Mouse (Mus musculus) liver, postnatal 0 days (tissue): ENCODE measurements around the gene Ttll6. TPM values are rescaled to one million over a fixed set of nuclear protein-coding genes. Genes with fewer than 3 reads are reported as not detected.

Experiments
- ATAC-seq: fragments of 200-750 bp; cut with Nextera tagmentation; 2 replicates; pipeline ENCODE4 v1.8.0; 2017; ENCODE audit warnings: mild to moderate bottlenecking, moderate library complexity
- DNase-seq: peaks from one replicate; pipeline ENCODE4 v3.0.0-alpha.2; 2016
- H3K27ac ChIP-seq: fragments of 300-500 bp; sonication (generic); 2 replicates; pipeline ENCODE4 v1.5.1; 2014; ENCODE audit warnings: antibody characterized with exemption, moderate library complexity, mild to moderate bottlenecking, low read depth
- H3K27me3 ChIP-seq: fragments of 300-500 bp; sonication (generic); 2 replicates; pipeline ENCODE4 v1.6.1; 2014; ENCODE audit warnings: low read length, control low read depth, mixed read lengths; ENCODE audit not compliant: insufficient read depth
- H3K36me3 ChIP-seq: fragments of 300-500 bp; sonication (generic); replicated peaks from 2 replicates; pipeline ENCODE4 v1.6.1; 2014; ENCODE audit warnings: mild to moderate bottlenecking, control low read depth, low read length, moderate library complexity, mixed read lengths; ENCODE audit not compliant: insufficient read depth
- H3K4me1 ChIP-seq: fragments of 300-500 bp; sonication (generic); 2 replicates; pipeline ENCODE4 v1.6.1; 2014; ENCODE audit warnings: antibody characterized with exemption, mild to moderate bottlenecking, control low read depth; ENCODE audit not compliant: insufficient read depth
- H3K4me2 ChIP-seq: fragments of 300-500 bp; sonication (generic); 2 replicates; pipeline ENCODE4 v1.6.1; 2014; ENCODE audit warnings: low read depth, mild to moderate bottlenecking, low read length, moderate library complexity, mixed read lengths
- H3K4me3 ChIP-seq: fragments of 300-500 bp; sonication (generic); 2 replicates; pipeline ENCODE4 v1.5.1; 2014; ENCODE audit warnings: low read depth, low read length
- H3K9ac ChIP-seq: fragments of 300-500 bp; sonication (generic); replicated peaks from 2 replicates; pipeline ENCODE4 v1.6.1; 2014; ENCODE audit warnings: mild to moderate bottlenecking, moderate library complexity
- H3K9me3 ChIP-seq: fragments of 300-500 bp; sonication (generic); 2 replicates; pipeline ENCODE4 v1.6.1; 2016; ENCODE audit warnings: mild to moderate bottlenecking, control low read depth, low read length, mixed read lengths
- CTCF ChIP-seq: sonication (generic); IDR thresholded peaks from 2 replicates; pipeline ENCODE4 v1.5.1; 2016; ENCODE audit warnings: antibody characterized with exemption, low read depth
- EP300 ChIP-seq: IDR thresholded peaks from 2 replicates; pipeline ENCODE4 v1.6.1; 2016; ENCODE audit warnings: antibody characterized with exemption, low read depth, mild to moderate bottlenecking
- WGBS: fragments of 180-500 bp; shearing (Covaris S2); extraction: QIAGEN DNeasy Blood & Tissue Kit; methylation state at CpG from one replicate; pipeline ENCODE4 v1.1.7; 2014; ENCODE audit not compliant: insufficient replicate concordance; 5-methylcytosine and 5-hydroxymethylcytosine counted together
- polyA plus RNA-seq: library from polyadenylated mRNA; unstranded; fragments of >200 nt; fragmentation: Nextera tagmentation; extraction: Ambion mirVana; gene quantifications from 2 replicates; pipeline ENCODE4 v1.2.1, GENCODE M21; 2015

Ttll6 gene
- polyA plus RNA-seq, 1 experiment from 2014 or later, result not detected

- Histone ChIP-seq H3K9ac (no peak overlapping the region), H3K27me3 (peaks cover 99% of the 10 kb centered on the region), H3K4me2 (no peak overlapping the region), H3K27ac (no peak overlapping the region), H3K36me3 (no peaks in the 10 kb centered on the region), H3K4me1 (no peaks in the 10 kb centered on the region), H3K9me3 (no peaks in the 10 kb centered on the region), H3K4me3 (no peak overlapping the region)
- no peak for ATAC-seq
- under 1% methylated on average over 12 of the region's 12 CpGs for WGBS
- peak; percentile 52 for DNase-seq
- no peak for TF ChIP-seq EP300
- peak; percentile 38 for TF ChIP-seq CTCF
Measured at GRCm38 (mm10) chr11:96198642-96199041, 65.1 kb downstream of the Ttll6 start.

GRCm38 (mm10) chr11:96199181-96200086 lies 65.8 kb downstream of the Ttll6 start:
- H3K27ac ChIP-seq, result no peak overlapping the region
- H3K36me3 ChIP-seq, result no peaks in the 10 kb centered on the region
- 3% methylated on average over 22 of the region's 22 CpGs for WGBS
- H3K27me3 ChIP-seq, result peaks cover 99% of the 10 kb centered on the region
- no peaks in the 10 kb centered on the region for H3K4me1 ChIP-seq
- no peak overlapping the region for H3K9ac ChIP-seq
- H3K9me3 ChIP-seq, result no peaks in the 10 kb centered on the region
- no peak for TF ChIP-seq CTCF
- H3K4me2 ChIP-seq, result no peak overlapping the region
- H3K4me3 ChIP-seq, result no peak overlapping the region
- ATAC-seq, result no peak
- no peak for DNase-seq

- no peak for ATAC-seq
- Histone ChIP-seq H3K4me2 (no peak overlapping the region), H3K9me3 (no peaks in the 10 kb centered on the region), H3K27ac (no peak overlapping the region), H3K27me3 (peaks cover 98% of the 10 kb centered on the region), H3K4me3 (no peak overlapping the region), H3K9ac (no peak overlapping the region), H3K36me3 (no peaks in the 10 kb centered on the region), H3K4me1 (no peaks in the 10 kb centered on the region)
- no peak for DNase-seq
- no peak for TF ChIP-seq EP300
- no peak for TF ChIP-seq CTCF
- WGBS, result 2% methylated on average over 14 of the region's 14 CpGs
Measured at GRCm38 (mm10) chr11:96200183-96200655, 66.6 kb downstream of the Ttll6 start.

GRCm38 (mm10) chr11:96201741-96202140 lies 68.2 kb downstream of the Ttll6 start:
- H3K36me3 ChIP-seq, result no peaks in the 10 kb centered on the region
- H3K4me2 ChIP-seq, result no peak overlapping the region
- H3K9me3 ChIP-seq, result no peaks in the 10 kb centered on the region
- no peak overlapping the region for H3K4me3 ChIP-seq
- H3K27ac ChIP-seq, result no peak overlapping the region
- H3K9ac ChIP-seq, result no peak overlapping the region
- H3K4me1 ChIP-seq, result no peaks in the 10 kb centered on the region
- ATAC-seq (no peak), DNase-seq (no peak)
- no peak for TF ChIP-seq CTCF
- TF ChIP-seq EP300, result no peak
- H3K27me3 ChIP-seq, result peaks cover 88% of the 10 kb centered on the region

GRCm38 (mm10) chr11:96202401-96203081 lies 69.0 kb downstream of the Ttll6 start:
- no peak for TF ChIP-seq EP300
- TF ChIP-seq CTCF, result no peak
- 2% methylated on average over 14 of the region's 14 CpGs for WGBS

GRCm38 (mm10) chr11:96203182-96203788 lies 69.7 kb downstream of the Ttll6 start:
- peaks cover 85% of the 10 kb centered on the region for H3K27me3 ChIP-seq
- H3K4me2 ChIP-seq, result no peak overlapping the region
- no peaks in the 10 kb centered on the region for H3K36me3 ChIP-seq
- H3K27ac ChIP-seq, result no peak overlapping the region
- 2% methylated on average over 37 of the region's 37 CpGs for WGBS
- DNase-seq, result no peak
- no peak overlapping the region for H3K9ac ChIP-seq
- no peaks in the 10 kb centered on the region for H3K4me1 ChIP-seq
- no peak overlapping the region for H3K4me3 ChIP-seq
- ATAC-seq, result no peak
- no peaks in the 10 kb centered on the region for H3K9me3 ChIP-seq
- TF ChIP-seq CTCF (no peak), EP300 (no peak)

More at GRCm38 (mm10) chr11:96202401-96203081, 69.0 kb downstream of the Ttll6 start:
- Histone ChIP-seq H3K27me3 (peaks cover 86% of the 10 kb centered on the region), H3K4me2 (no peak overlapping the region), H3K9ac (no peak overlapping the region), H3K9me3 (no peaks in the 10 kb centered on the region), H3K4me3 (no peak overlapping the region), H3K4me1 (no peaks in the 10 kb centered on the region), H3K36me3 (no peaks in the 10 kb centered on the region), H3K27ac (no peak overlapping the region)
- DNase-seq (no peak), ATAC-seq (no peak)
